Comparison of ENCODE assay signal across 8 mouse cellular contexts in genomic region chr2:24048480-24049097, GRCm38 (mm10). TPM values are rescaled to one million over a fixed set of nuclear protein-coding genes. Genes with fewer than 3 reads are reported as not detected.
DNase-seq lines count a peak whose midpoint lies in the region; ATAC-seq and TF ChIP-seq lines count a peak whose summit lies in the region.
"Had no signal": no experiment of that assay in that cellular context is flagged by ENCODE, and none has a peak within 500 bp of the region (broad histone marks: within the 10 kb centered on the region; RNA-seq: fewer than 3 reads in every experiment).

No protein-coding gene starts in this region.

- peak; percentile 78 for DNase-seq in brain, adult 2 months (ENCODE audit: low read depth, low spot score)
- DNase-seq in forebrain, embryonic 10.5 days (ENCODE audit: extremely low spot score, low spot score) = peak; percentile 24
- DNase-seq in midbrain, embryonic 14.5 days = peak; percentile 78
- DNase-seq in stomach, postnatal 0 days (ENCODE audit: low spot score) = peak; percentile 31

- H3K4me1 ChIP-seq in forebrain, embryonic 10.5 days = peaks cover 29% of the 10 kb centered on the region
- H3K4me1 ChIP-seq in heart, embryonic 12.5 days (replicated peaks) = 0 out of 2 replicates have a peak, but pooled peaks cover 2% of the 10 kb centered on the region
- no peaks in the 10 kb centered on the region for H3K4me1 ChIP-seq in kidney, embryonic 16.5 days (ENCODE audit: insufficient read depth, low read length)
- H3K4me1 ChIP-seq in limb, embryonic 13.5 days = peaks cover 7% of the 10 kb centered on the region; the same call in 1 of the 2 replicates
- H3K4me1 ChIP-seq in midbrain, embryonic 14.5 days (ENCODE audit: control insufficient read depth, insufficient read depth, low read length) = peaks cover 5% of the 10 kb centered on the region; the same call in 1 of the 2 replicates
- H3K4me1 ChIP-seq in stomach, postnatal 0 days (replicated peaks; ENCODE audit: control insufficient read depth, insufficient read depth) = no peaks in the 10 kb centered on the region

- peak overlapping the region; percentile 82 for H3K27ac ChIP-seq in forebrain, embryonic 10.5 days
- no peak overlapping the region for H3K27ac ChIP-seq in heart, embryonic 12.5 days (ENCODE audit: poor library complexity, severe bottlenecking)
- peak overlapping the region; percentile 23; the same call in 1 of the 2 replicates for H3K27ac ChIP-seq in kidney, embryonic 16.5 days (ENCODE audit: low read length)
- no peak overlapping the region for H3K27ac ChIP-seq in limb, embryonic 13.5 days
- peak overlapping the region; percentile 60 for H3K27ac ChIP-seq in midbrain, embryonic 14.5 days (replicated peaks; ENCODE audit: low read depth, low read length)
- peak overlapping the region; percentile 63; the same call in 1 of the 2 replicates for H3K27ac ChIP-seq in stomach, postnatal 0 days (replicated peaks)

- H3K4me3 ChIP-seq in forebrain, embryonic 10.5 days = peak overlapping the region; percentile 45
- H3K4me3 ChIP-seq in heart, embryonic 12.5 days = peak overlapping the region; percentile 49
- peak overlapping the region; percentile 35 for H3K4me3 ChIP-seq in kidney, embryonic 16.5 days (ENCODE audit: low read length)
- peak overlapping the region; percentile 38 for H3K4me3 ChIP-seq in limb, embryonic 13.5 days
- H3K4me3 ChIP-seq in midbrain, embryonic 14.5 days (replicated peaks; ENCODE audit: low read depth, low read length) = peak overlapping the region; percentile 41
- peak overlapping the region; percentile 42 for H3K4me3 ChIP-seq in stomach, postnatal 0 days (ENCODE audit: low read depth, low read length)

- H3K27me3 ChIP-seq in forebrain, embryonic 10.5 days (ENCODE audit: poor library complexity, severe bottlenecking) = no peaks in the 10 kb centered on the region
- H3K27me3 ChIP-seq in heart, embryonic 12.5 days (replicated peaks) = no peaks in the 10 kb centered on the region
- no peaks in the 10 kb centered on the region for H3K27me3 ChIP-seq in kidney, embryonic 16.5 days (ENCODE audit: insufficient read depth, low read length)
- no peaks in the 10 kb centered on the region for H3K27me3 ChIP-seq in limb, embryonic 13.5 days
- H3K27me3 ChIP-seq in midbrain, embryonic 14.5 days (ENCODE audit: control insufficient read depth, insufficient read depth, low read length) = no peaks in the 10 kb centered on the region
- H3K27me3 ChIP-seq in stomach, postnatal 0 days (ENCODE audit: control insufficient read depth, insufficient read depth, low read length) = no peaks in the 10 kb centered on the region

- TF ChIP-seq CTCF in stomach, postnatal 0 days (IDR thresholded peaks at IDR 0.05; ENCODE audit: low read depth) = no peak

- WGBS in forebrain, embryonic 10.5 days = 8% methylated on average over 16 of the region's 16 CpGs
- 18% methylated on average over 16 of the region's 16 CpGs for WGBS in heart, embryonic 12.5 days
- 15% methylated on average over 16 of the region's 16 CpGs for WGBS in kidney, embryonic 16.5 days
- 11% methylated on average over 16 of the region's 16 CpGs for WGBS in limb, embryonic 13.5 days
- WGBS in midbrain, embryonic 14.5 days = 6% methylated on average over 16 of the region's 16 CpGs
- 6% methylated on average over 16 of the region's 16 CpGs for WGBS in stomach, postnatal 0 days

- H3K9ac ChIP-seq in heart, embryonic 12.5 days = peak overlapping the region; percentile 56; the same call in 1 of the 2 replicates
- peak overlapping the region; percentile 52; the same call in 1 of the 2 replicates for H3K9ac ChIP-seq in kidney, embryonic 16.5 days (replicated peaks; ENCODE audit: low read length)
- H3K9ac ChIP-seq in limb, embryonic 13.5 days = peak overlapping the region; percentile 32
- H3K9ac ChIP-seq in midbrain, embryonic 14.5 days (replicated peaks; ENCODE audit: low read length) = peak overlapping the region; percentile 47
- H3K9ac ChIP-seq in stomach, postnatal 0 days (ENCODE audit: low read length) = peak overlapping the region; percentile 45; the same call in 1 of the 2 replicates

- ATAC-seq in heart, embryonic 12.5 days (ENCODE audit: insufficient number of reproducible peaks, low FRiP score) = no peak
- peak; percentile 86; the same call in 1 of the 2 replicates for ATAC-seq in kidney, embryonic 16.5 days (ENCODE audit: low FRiP score, low TSS enrichment)
- ATAC-seq in limb, embryonic 13.5 days (ENCODE audit: low FRiP score, low read depth) = 0 out of 2 replicates have a peak, but pooled peaks have one; percentile 36
- peak; percentile 87 for ATAC-seq in midbrain, embryonic 14.5 days (ENCODE audit: low FRiP score, low TSS enrichment)
- peak; percentile 79 for ATAC-seq in stomach, postnatal 0 days (ENCODE audit: low FRiP score, low TSS enrichment)

- peak overlapping the region; percentile 68 for H3K4me2 ChIP-seq in heart, embryonic 12.5 days
- H3K4me2 ChIP-seq in kidney, embryonic 16.5 days (replicated peaks; ENCODE audit: low read depth, low read length) = peak overlapping the region; percentile 57
- peak overlapping the region; percentile 63 for H3K4me2 ChIP-seq in limb, embryonic 13.5 days (replicated peaks)
- peak overlapping the region; percentile 61 for H3K4me2 ChIP-seq in midbrain, embryonic 14.5 days (ENCODE audit: low read length)
- H3K4me2 ChIP-seq in stomach, postnatal 0 days (replicated peaks; ENCODE audit: low read depth) = peak overlapping the region; percentile 57

- no peaks in the 10 kb centered on the region for H3K36me3 ChIP-seq in forebrain, embryonic 10.5 days (replicated peaks)
- H3K36me3 ChIP-seq in heart, embryonic 12.5 days = no peaks in the 10 kb centered on the region
- no peaks in the 10 kb centered on the region for H3K36me3 ChIP-seq in kidney, embryonic 16.5 days (ENCODE audit: insufficient read depth, low read length)
- H3K36me3 ChIP-seq in limb, embryonic 13.5 days = no peaks in the 10 kb centered on the region
- no peaks in the 10 kb centered on the region for H3K36me3 ChIP-seq in midbrain, embryonic 14.5 days (ENCODE audit: control insufficient read depth, insufficient read depth, low read length)
- no peaks in the 10 kb centered on the region for H3K36me3 ChIP-seq in stomach, postnatal 0 days (ENCODE audit: control insufficient read depth, insufficient read depth, low read length)

- H3K9me3 ChIP-seq in forebrain, embryonic 10.5 days = no peaks in the 10 kb centered on the region
- no peaks in the 10 kb centered on the region for H3K9me3 ChIP-seq in heart, embryonic 12.5 days (replicated peaks)
- H3K9me3 ChIP-seq in kidney, embryonic 16.5 days (ENCODE audit: low read length) = no peaks in the 10 kb centered on the region
- H3K9me3 ChIP-seq in limb, embryonic 13.5 days = no peaks in the 10 kb centered on the region
- H3K9me3 ChIP-seq in midbrain, embryonic 14.5 days (ENCODE audit: control insufficient read depth, low read length) = no peaks in the 10 kb centered on the region
- H3K9me3 ChIP-seq in stomach, postnatal 0 days (ENCODE audit: control insufficient read depth, low read length) = no peaks in the 10 kb centered on the region

- no peak for TF ChIP-seq EP300 in stomach, postnatal 0 days (optimal IDR thresholded peaks at IDR 0.05)

RNA-seq across cellular contexts. Expression of gene Hnmt, which starts 0.6 kb away (rescaled TPM):
- polyA plus RNA-seq in forebrain, embryonic 10.5 days (2016; fragmentation: Nextera tagmentation; extraction: Ambion mirVana) = 1.6 and 1.9 TPM in 2 replicates
- 4.8 and 5.0 TPM in 2 replicates for polyA plus RNA-seq in heart, embryonic 12.5 days (2016; fragmentation: Nextera tagmentation; extraction: Ambion mirVana)
- 1.4 and 1.6 TPM in 2 replicates for polyA plus RNA-seq in kidney, embryonic 16.5 days (2015; fragmentation: Nextera tagmentation; extraction: Ambion mirVana)
- polyA plus RNA-seq in limb, embryonic 13.5 days (2015; fragmentation: Nextera tagmentation; extraction: Ambion mirVana) = 1.3 TPM in 2 replicates
- polyA plus RNA-seq in midbrain, embryonic 14.5 days (2014; fragmentation: Nextera tagmentation; extraction: Ambion mirVana) = 6.7 and 9.4 TPM in 2 replicates
- 4.3 and 4.7 TPM in 2 replicates for polyA plus RNA-seq in stomach, postnatal 0 days (2015; fragmentation: Nextera tagmentation; extraction: Ambion mirVana)

RNA-seq across cellular contexts. Expression of gene Tbpl2, which starts 47.8 kb away (rescaled TPM):
- not detected in 2 replicates for polyA plus RNA-seq in forebrain, embryonic 10.5 days (2016; fragmentation: Nextera tagmentation; extraction: Ambion mirVana)
- polyA plus RNA-seq in heart, embryonic 12.5 days (2016; fragmentation: Nextera tagmentation; extraction: Ambion mirVana) = not detected in 2 replicates
- polyA plus RNA-seq in kidney, embryonic 16.5 days (2015; fragmentation: Nextera tagmentation; extraction: Ambion mirVana) = not detected in 2 replicates
- not detected in 2 replicates for polyA plus RNA-seq in limb, embryonic 13.5 days (2015; fragmentation: Nextera tagmentation; extraction: Ambion mirVana)
- polyA plus RNA-seq in midbrain, embryonic 14.5 days (2014; fragmentation: Nextera tagmentation; extraction: Ambion mirVana) = not detected in 2 replicates
- not detected in 2 replicates for polyA plus RNA-seq in stomach, postnatal 0 days (2015; fragmentation: Nextera tagmentation; extraction: Ambion mirVana)
- polyA plus RNA-seq: gonadal fat pad, adult 2 months had no signal

Comparison
In these comparisons a context has a peak if more than half of its experiments do, and no peak if none do; other contexts are left out.
1. DNase-seq: peak in every context shown above with its lines; median percentile 78 in brain, adult 2 months; 78 in midbrain, embryonic 14.5 days; 31 in stomach, postnatal 0 days; 24 in forebrain, embryonic 10.5 days.
2. H3K27ac ChIP-seq: peak in forebrain, embryonic 10.5 days (single experiment), kidney, embryonic 16.5 days (single experiment), midbrain, embryonic 14.5 days (single experiment) and stomach, postnatal 0 days (single experiment); none in heart, embryonic 12.5 days (single experiment) and limb, embryonic 13.5 days (single experiment).
3. Peak in every context shown above with its lines, with median percentiles within 50 percentile points of each other: H3K4me3 ChIP-seq, H3K4me2 ChIP-seq and H3K9ac ChIP-seq.